Comparison of ENCODE assay signal across 11 mouse cellular contexts in the genomic region with DNA sequence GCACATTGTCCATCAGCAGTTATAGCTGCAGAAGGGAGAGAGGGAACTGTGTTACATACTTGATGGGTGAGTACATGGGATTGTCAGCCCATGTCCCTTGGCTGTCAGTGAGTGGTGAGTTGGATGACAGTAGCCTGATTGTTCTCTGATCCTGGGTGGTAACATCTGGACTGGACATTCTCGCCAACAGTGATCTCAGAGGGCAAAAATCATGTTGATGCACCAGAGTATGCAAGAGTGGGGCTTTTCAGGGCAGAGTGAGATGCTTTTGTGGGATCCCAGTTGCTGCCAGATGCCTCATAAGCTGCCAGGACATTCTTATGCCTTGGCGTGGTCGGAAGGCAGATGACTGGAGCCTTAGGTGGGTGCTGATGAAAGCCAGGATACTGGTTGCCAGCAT.
DNase-seq lines count a peak whose midpoint lies in the region; ATAC-seq and TF ChIP-seq lines count a peak whose summit lies in the region.
"Had no signal": no experiment of that assay in that cellular context is flagged by ENCODE, and none has a peak within 500 bp of the region (broad histone marks: within the 10 kb centered on the region; RNA-seq: fewer than 3 reads in every experiment).

No protein-coding gene starts in this region.

- in situ Hi-C loops in Patski (cut with MboI; ENCODE audit: low pct_unique_long_range_greater_than_20kb) = no loop called here

- H3K36me3 ChIP-seq in lung, postnatal 0 days (ENCODE audit: insufficient read depth, low read length) = no peaks in the 10 kb centered on the region
- H3K36me3 ChIP-seq: midbrain, embryonic 15.5 days; stomach, embryonic 15.5 days had no signal

- H3K4me1 ChIP-seq in lung, postnatal 0 days (ENCODE audit: insufficient read depth, low read depth, low read length) = no peaks in the 10 kb centered on the region
- H3K4me1 ChIP-seq: midbrain, embryonic 15.5 days; stomach, embryonic 15.5 days had no signal

- H3K4me2 ChIP-seq in lung, postnatal 0 days (replicated peaks; ENCODE audit: low read depth, low read length) = no peak overlapping the region
- H3K4me2 ChIP-seq: midbrain, embryonic 15.5 days; stomach, embryonic 15.5 days had no signal

- no peak overlapping the region for H3K27ac ChIP-seq in lung, postnatal 0 days (ENCODE audit: low read length)
- H3K27ac ChIP-seq: midbrain, embryonic 15.5 days; stomach, embryonic 15.5 days had no signal

- no peak overlapping the region for H3K9ac ChIP-seq in lung, postnatal 0 days (replicated peaks; ENCODE audit: low read depth)
- H3K9ac ChIP-seq: midbrain, embryonic 15.5 days; stomach, embryonic 15.5 days had no signal

- CTCF ChIA-PET in Patski (lab: Charles Lee) = no interaction called here

- no peak overlapping the region for H3K4me3 ChIP-seq in lung, postnatal 0 days (ENCODE audit: low read depth, low read length)
- H3K4me3 ChIP-seq: midbrain, embryonic 15.5 days; stomach, embryonic 15.5 days had no signal

- H3K9me3 ChIP-seq in lung, postnatal 0 days (ENCODE audit: low read length) = no peaks in the 10 kb centered on the region
- H3K9me3 ChIP-seq: midbrain, embryonic 15.5 days; stomach, embryonic 15.5 days had no signal

- no peak for ATAC-seq in Patski
- peak; percentile 86 for ATAC-seq in lung, postnatal 0 days
- ATAC-seq: forebrain, embryonic 14.5 days; midbrain, embryonic 15.5 days had no signal

- peak; percentile 23 to 25 for DNase-seq in frontal cortex, adult 2 months (ENCODE audit: extremely low spot score in 1 of 2, low spot score in 1 of 2)
- no peak for DNase-seq in frontal cortex, postnatal 10 days (ENCODE audit: low spot score in 2 of 2)
- DNase-seq in Patski (ENCODE audit: low read depth, low spot score) = peak; percentile 7
- peak; percentile 52 to 65 for DNase-seq in heart, adult 9 months (ENCODE audit: low spot score in 2 of 2)
- peak; percentile 69 for DNase-seq in lung, postnatal 0 days (ENCODE audit: low spot score)
- DNase-seq in B cell, adult 2 months = no peak
- no peak for DNase-seq in testis, postnatal 14 days (ENCODE audit: low spot score)
- no peak for DNase-seq in embryo, embryonic 10.5 days (ENCODE audit: low spot score)

- TF ChIP-seq EP300 in lung, postnatal 0 days (IDR thresholded peaks at IDR 0.05) = peak; percentile 35; the same call in 1 of the 2 replicates

- TF ChIP-seq CTCF in Patski (IDR thresholded peaks at IDR 0.05) = no peak
- no peak for TF ChIP-seq CTCF in lung, postnatal 0 days (IDR thresholded peaks at IDR 0.05)

- 62% methylated on average over 3 of the region's 3 CpGs for WGBS in lung, postnatal 0 days

- H3K27me3 ChIP-seq in Patski = no peaks in the 10 kb centered on the region
- H3K27me3 ChIP-seq in lung, postnatal 0 days (replicated peaks; ENCODE audit: insufficient read depth, low read length) = no peaks in the 10 kb centered on the region
- H3K27me3 ChIP-seq: midbrain, embryonic 15.5 days; stomach, embryonic 15.5 days had no signal

- POLR2A ChIA-PET in Patski (lab: Charles Lee) = no interaction called here

Comparison
In these comparisons a context has a peak if more than half of its experiments do, and no peak if none do; other contexts are left out.
1. DNase-seq: peak in frontal cortex, adult 2 months (2 of 2), Patski (single experiment), heart, adult 9 months (2 of 2) and lung, postnatal 0 days (single experiment); none in frontal cortex, postnatal 10 days (0 of 2), B cell, adult 2 months (0 of 2), testis, postnatal 14 days (single experiment) and embryo, embryonic 10.5 days (single experiment).